Mouse (Mus musculus): ENCODE results near the gene Slc25a27. TPM values are rescaled to one million over a fixed set of nuclear protein-coding genes. Genes with fewer than 3 reads are reported as not detected.

Gene Slc25a27
- total RNA-seq, 2 experiments from 2014 or later: not detected

Other genes starting within 250 kb of the Slc25a27 start
- not detected in 2 replicates for gene Mep1a, start 164.4 kb downstream of the Slc25a27 start, total RNA-seq (2015; ENCODE audit: low replicate concordance)
- not detected in 2 replicates for gene Mep1a, start 164.4 kb downstream of the Slc25a27 start, total RNA-seq (2017; ENCODE audit: low replicate concordance)
- gene Ankrd66, start 123.6 kb downstream of the Slc25a27 start, total RNA-seq (2015; ENCODE audit: low replicate concordance): not detected in 2 replicates
- not detected in 2 replicates for gene Ankrd66, start 123.6 kb downstream of the Slc25a27 start, total RNA-seq (2017; ENCODE audit: low replicate concordance)
- 8.8 and 14.1 TPM in 2 replicates for gene Pla2g7, start 99.1 kb downstream of the Slc25a27 start, total RNA-seq (2015; ENCODE audit: low replicate concordance)
- gene Pla2g7, start 99.1 kb downstream of the Slc25a27 start, total RNA-seq (2017; ENCODE audit: low replicate concordance): 6.9 and 15.0 TPM in 2 replicates
- not detected in 2 replicates for gene Tdrd6, start 36.9 kb downstream of the Slc25a27 start, total RNA-seq (2015; ENCODE audit: low replicate concordance)
- gene Tdrd6, start 36.9 kb downstream of the Slc25a27 start, total RNA-seq (2017; ENCODE audit: low replicate concordance): 0.13 TPM in 1 of 2 replicates, not detected in the other
- gene Cyp39a1, start 211 bp upstream of the Slc25a27 start, total RNA-seq (2015; ENCODE audit: low replicate concordance): 1.4 and 3.4 TPM in 2 replicates
- 0.13 TPM in 1 of 2 replicates, not detected in the other for gene Cyp39a1, start 211 bp upstream of the Slc25a27 start, total RNA-seq (2017; ENCODE audit: low replicate concordance)
- gene Rcan2, start 134.1 kb upstream of the Slc25a27 start, total RNA-seq (2015; ENCODE audit: low replicate concordance): not detected in 2 replicates
- not detected in 2 replicates for gene Rcan2, start 134.1 kb upstream of the Slc25a27 start, total RNA-seq (2017; ENCODE audit: low replicate concordance)